Mouse (Mus musculus) myocyte (in vitro differentiated cells): ENCODE data around the gene Nfam1. TPM values are rescaled to one million over a fixed set of nuclear protein-coding genes. Genes with fewer than 3 reads are reported as not detected.
A peak's percentile ranks its signal among the peaks of the same experiment; 100 is the strongest.

Experiments
- H3K27me3 ChIP-seq: one replicate; pipeline ENCODE4 v1.6.1; 2011; ENCODE audit not compliant: control insufficient read depth, insufficient read depth, insufficient read length
- H3K36me3 ChIP-seq: one replicate; pipeline ENCODE4 v1.6.1; 2011; ENCODE audit not compliant: control insufficient read depth, insufficient read depth
- H3K4me2 ChIP-seq: one replicate; pipeline ENCODE4 v1.6.1; 2011; ENCODE audit warnings: low read depth, control low read depth
- H3K4me3 ChIP-seq: one replicate; pipeline ENCODE4 v1.5.1; 2011; ENCODE audit warnings: mild to moderate bottlenecking, control low read depth, moderate library complexity
- H3K79me2 ChIP-seq: one replicate; pipeline ENCODE4 v1.6.1; 2011; ENCODE audit not compliant: control insufficient read depth, insufficient read depth
- H3ac ChIP-seq: one replicate; pipeline ENCODE4 v1.6.1; 2011; ENCODE audit not compliant: control insufficient read depth, insufficient read length
- CEBPB ChIP-seq: IDR thresholded peaks from 2 replicates; pipeline ENCODE4 v1.6.1; 2011; ENCODE audit warnings: mild to moderate bottlenecking, moderate library complexity; ENCODE audit not compliant: poor library complexity, insufficient read depth, severe bottlenecking
- E2F4 ChIP-seq: IDR thresholded peaks from one replicate; pipeline ENCODE4 v1.6.1; 2011; ENCODE audit warnings: mild to moderate bottlenecking, control low read depth, moderate library complexity; ENCODE audit not compliant: insufficient read depth
- MAX ChIP-seq: IDR thresholded peaks from one replicate; pipeline ENCODE4 v1.6.1; 2011; ENCODE audit warnings: low read depth, mild to moderate bottlenecking, control low read depth
- MYOD1 ChIP-seq, 3 experiments: IDR thresholded peaks; one replicate each; pipeline ENCODE4 v1.6.1; 2011; ENCODE audit warnings: control low read depth in 2 of 3, low read depth in 2 of 3, mild to moderate bottlenecking in 2 of 3, moderate library complexity in 1 of 3; ENCODE audit not compliant: insufficient read length in 2 of 3, control insufficient read depth in 1 of 3
- MYOG ChIP-seq, 3 experiments: IDR thresholded peaks; one replicate each; pipeline ENCODE4 v1.6.1; 2011; ENCODE audit warnings: control low read depth in 2 of 3, low read depth in 2 of 3, mild to moderate bottlenecking in 2 of 3; ENCODE audit not compliant: insufficient read length in 2 of 3, control insufficient read depth in 1 of 3, insufficient read depth in 1 of 3
- POLR2A ChIP-seq: IDR thresholded peaks from one replicate; pipeline ENCODE4 v1.6.1; 2011; ENCODE audit warnings: low read depth, mild to moderate bottlenecking, control low read depth, moderate library complexity; ENCODE audit not compliant: insufficient read length
- POLR2AphosphoS2 ChIP-seq: IDR thresholded peaks from one replicate; pipeline ENCODE4 v1.6.1; 2011; ENCODE audit warnings: low read depth, control low read depth; ENCODE audit not compliant: insufficient read length
- REST ChIP-seq: IDR thresholded peaks from one replicate; pipeline ENCODE4 v1.6.1; 2011; ENCODE audit warnings: mild to moderate bottlenecking, control low read depth, moderate library complexity; ENCODE audit not compliant: insufficient read depth, insufficient read length
- SRF ChIP-seq: IDR thresholded peaks from one replicate; pipeline ENCODE4 v1.6.1; 2011; ENCODE audit warnings: low read depth; ENCODE audit not compliant: control insufficient read depth, insufficient read length
- TCF12 ChIP-seq: IDR thresholded peaks from one replicate; pipeline ENCODE4 v1.6.1; 2011; ENCODE audit warnings: mild to moderate bottlenecking, control low read depth; ENCODE audit not compliant: poor library complexity, insufficient read depth, severe bottlenecking
- TCF3 ChIP-seq: IDR thresholded peaks from one replicate; pipeline ENCODE4 v1.6.1; 2011; ENCODE audit warnings: low read depth, control low read depth; ENCODE audit not compliant: insufficient read length
- USF1 ChIP-seq: IDR thresholded peaks from one replicate; pipeline ENCODE4 v1.6.1; 2011; ENCODE audit warnings: low read depth, mild to moderate bottlenecking, control low read depth, moderate library complexity
- polyA plus RNA-seq: library from polyadenylated mRNA; unstranded; fragments of >200 nt; fragmentation: generic; extraction: Trizol; gene quantifications from one replicate; pipeline ENCODE4 v1.2.1, GENCODE M21; 2012; ENCODE audit warnings: missing spikeins

Gene Nfam1
- polyA plus RNA-seq, 1 experiment = not detected

DNA sequence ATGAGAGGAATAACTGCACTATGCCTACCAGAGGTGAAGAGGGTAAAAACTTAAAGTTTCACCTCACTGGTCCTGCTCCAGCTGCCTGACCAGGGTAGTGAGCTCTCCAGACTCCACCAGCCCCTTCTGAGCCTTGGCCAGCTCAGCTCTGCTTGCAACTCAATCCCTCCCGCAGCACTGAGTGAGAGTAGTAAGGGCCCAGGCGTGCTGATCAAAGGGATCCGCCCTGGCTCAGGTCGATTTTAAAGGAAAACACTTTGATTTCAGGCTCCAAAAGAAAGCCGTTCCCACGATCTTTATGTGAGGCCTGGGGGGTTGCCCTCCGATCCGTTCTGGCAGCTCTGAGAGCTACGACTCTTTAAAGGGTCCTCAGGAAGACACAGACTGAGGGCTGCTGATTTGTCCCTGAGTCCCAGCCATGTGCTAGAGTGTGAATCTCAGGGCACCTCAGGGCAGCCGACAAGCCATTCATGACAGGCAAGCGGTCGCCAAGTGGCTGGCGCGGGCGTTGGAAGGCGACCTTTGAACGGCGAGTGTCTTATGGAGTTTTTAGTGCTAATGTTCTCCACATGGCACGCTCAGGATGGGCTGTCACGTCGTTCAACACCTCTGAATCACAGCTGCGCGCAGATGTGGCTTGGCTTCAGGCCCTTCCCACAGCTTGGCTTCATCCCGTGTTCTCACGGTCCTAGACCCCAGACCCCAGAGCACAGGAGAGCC is 7.9 kb downstream of the Nfam1 start:
- no peak overlapping the region for H3K4me3 ChIP-seq
- H3K4me2 ChIP-seq = peak overlapping the region; percentile 57
- H3K36me3 ChIP-seq = no peaks in the 10 kb centered on the region
- H3K27me3 ChIP-seq = peaks cover 82% of the 10 kb centered on the region
- TF ChIP-seq POLR2A (no peak), TCF3 (no peak), POLR2AphosphoS2 (no peak)
- no peak overlapping the region for H3ac ChIP-seq
- no peaks in the 10 kb centered on the region for H3K79me2 ChIP-seq

DNA sequence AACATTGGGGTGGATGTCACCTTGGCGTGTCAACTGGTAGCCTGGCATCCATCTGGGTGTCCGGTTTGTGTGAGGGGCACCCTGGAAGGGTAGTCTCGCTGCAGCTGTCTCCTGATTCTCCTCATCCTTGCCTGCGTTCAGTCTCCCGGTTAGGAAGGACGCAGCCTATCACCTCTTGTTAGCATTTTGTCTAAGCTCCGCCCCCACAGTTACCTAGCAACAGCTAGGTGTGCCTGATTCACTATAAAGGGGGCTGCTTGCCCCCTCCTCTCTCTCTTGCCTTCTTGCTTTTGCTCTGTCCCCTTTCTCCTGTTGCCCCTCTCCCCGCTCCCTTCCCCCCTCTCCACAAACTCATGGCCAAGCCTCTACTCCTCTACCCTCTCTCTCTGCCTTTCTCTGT is 10.2 kb downstream of the Nfam1 start:
- Histone ChIP-seq H3K27me3 (peaks cover 72% of the 10 kb centered on the region), H3K36me3 (no peaks in the 10 kb centered on the region), H3K79me2 (no peaks in the 10 kb centered on the region), H3K4me2 (no peak overlapping the region), H3ac (no peak overlapping the region), H3K4me3 (no peak overlapping the region)
- TF ChIP-seq USF1 (no peak), TCF12 (no peak), SRF (no peak), TCF3 (no peak), POLR2A (no peak), CEBPB (no peak), MYOG (IDR thresholded peaks at IDR 0.05; ENCODE audit: control insufficient read depth in 1 of 3, insufficient read depth in 1 of 3, insufficient read length in 2 of 3, low read depth in 2 of 3) (no peak), REST (no peak), POLR2AphosphoS2 (no peak), MAX (no peak), E2F4 (no peak)

DNA sequence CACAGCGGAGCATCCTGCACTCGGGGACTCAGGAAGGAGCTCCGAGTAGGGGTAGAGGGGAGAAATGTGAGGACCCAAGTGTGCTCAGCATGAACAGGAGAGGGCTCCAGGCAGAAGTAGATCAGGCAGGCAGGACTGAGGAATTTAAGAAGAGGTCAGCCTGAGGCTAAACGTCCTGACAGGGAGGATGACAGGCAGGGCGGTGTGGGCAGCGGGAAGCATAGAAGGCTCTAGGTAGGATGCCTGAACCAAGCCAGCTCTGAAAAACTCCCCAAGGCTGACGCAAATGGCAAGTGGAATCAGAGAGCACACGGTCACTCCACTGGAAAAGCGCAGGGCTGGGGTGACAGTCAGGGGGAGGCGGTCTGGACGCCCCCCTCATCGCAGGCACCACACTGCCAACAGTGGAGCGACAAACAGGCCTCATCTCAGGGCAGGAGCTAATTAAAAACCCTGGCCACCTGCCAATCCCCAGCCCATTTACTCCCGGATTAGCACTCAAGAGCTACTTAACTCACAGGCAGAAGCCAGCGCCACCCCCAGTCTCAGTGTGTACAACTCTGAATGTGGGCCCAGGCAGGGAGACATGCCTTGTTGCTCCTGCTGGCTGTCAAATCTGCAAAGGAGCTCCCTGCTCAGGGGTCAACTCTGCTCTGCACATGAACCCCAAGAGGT is 22.0 kb downstream of the Nfam1 start:
- Histone ChIP-seq H3K4me2 (no peak overlapping the region), H3K4me3 (no peak overlapping the region), H3K36me3 (no peaks in the 10 kb centered on the region), H3ac (no peak overlapping the region), H3K27me3 (peaks cover 21% of the 10 kb centered on the region), H3K79me2 (no peaks in the 10 kb centered on the region)
- TF ChIP-seq POLR2AphosphoS2 (no peak), USF1 (no peak), POLR2A (no peak)

DNA sequence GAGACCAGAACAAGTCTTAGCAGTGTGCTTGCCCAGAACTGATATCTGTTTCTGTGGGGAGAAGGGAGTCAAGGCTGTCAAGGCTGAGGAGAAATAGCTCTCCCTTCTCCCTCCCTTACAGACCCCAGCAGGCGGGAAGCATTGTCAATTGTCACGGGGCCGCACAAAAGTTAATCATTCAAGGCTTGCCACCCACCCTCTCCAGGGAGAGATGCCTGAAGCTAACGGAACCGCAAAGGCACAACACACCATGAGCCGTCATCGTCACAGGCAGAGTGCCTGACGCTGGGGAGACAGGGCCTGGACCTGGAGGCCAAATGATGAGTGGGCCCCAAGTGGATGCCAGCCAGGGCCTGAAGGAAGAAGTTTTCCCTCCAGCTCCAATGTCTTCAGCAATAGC is 22.7 kb downstream of the Nfam1 start:
- no peak overlapping the region for H3K4me2 ChIP-seq
- H3K36me3 ChIP-seq = no peaks in the 10 kb centered on the region
- TF ChIP-seq REST (no peak), TCF3 (no peak), MYOD1 (IDR thresholded peaks at IDR 0.05; ENCODE audit: control insufficient read depth in 1 of 3, insufficient read length in 2 of 3, low read depth in 2 of 3) (no peak), MYOG (IDR thresholded peaks at IDR 0.05; ENCODE audit: control insufficient read depth in 1 of 3, insufficient read depth in 1 of 3, insufficient read length in 2 of 3, low read depth in 2 of 3) (no peak), SRF (no peak), E2F4 (no peak), CEBPB (no peak), USF1 (no peak), POLR2A (no peak), TCF12 (no peak), MAX (no peak), POLR2AphosphoS2 (no peak)
- H3K27me3 ChIP-seq = peaks cover 21% of the 10 kb centered on the region
- no peak overlapping the region for H3K4me3 ChIP-seq
- no peak overlapping the region for H3ac ChIP-seq
- H3K79me2 ChIP-seq = no peaks in the 10 kb centered on the region

DNA sequence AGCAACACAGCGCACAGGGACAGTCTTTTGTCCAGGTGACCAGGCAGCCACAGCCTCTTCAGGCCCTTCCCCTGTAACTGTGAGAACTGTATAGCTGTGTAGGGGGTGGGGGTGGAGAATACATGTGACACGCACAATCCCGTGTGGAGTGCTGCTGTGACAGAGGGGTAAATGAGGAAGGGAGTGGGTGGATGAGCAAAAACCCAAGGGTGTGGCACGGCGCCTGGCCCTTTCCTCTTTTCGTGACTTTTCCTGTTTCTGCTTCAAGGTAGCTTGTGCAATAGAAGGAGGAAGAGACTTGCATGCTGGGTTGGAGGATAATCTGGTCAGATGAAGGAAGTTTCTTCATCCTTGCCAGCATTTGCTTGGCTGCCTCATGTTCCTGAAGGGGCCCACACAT is 23.6 kb downstream of the Nfam1 start:
- TF ChIP-seq CEBPB = 0 out of 2 replicates have a peak, but pooled peaks have one; percentile 21
- TF ChIP-seq E2F4 = no peak
- H3K4me2 ChIP-seq = peak overlapping the region; percentile 46
- no peaks in the 10 kb centered on the region for H3K36me3 ChIP-seq
- H3K79me2 ChIP-seq = no peaks in the 10 kb centered on the region
- H3K4me3 ChIP-seq = no peak overlapping the region
- H3K27me3 ChIP-seq = peaks cover 13% of the 10 kb centered on the region
- H3ac ChIP-seq = no peak overlapping the region
